13 mouse cellular contexts compared by ENCODE assay signal in the genomic region with DNA sequence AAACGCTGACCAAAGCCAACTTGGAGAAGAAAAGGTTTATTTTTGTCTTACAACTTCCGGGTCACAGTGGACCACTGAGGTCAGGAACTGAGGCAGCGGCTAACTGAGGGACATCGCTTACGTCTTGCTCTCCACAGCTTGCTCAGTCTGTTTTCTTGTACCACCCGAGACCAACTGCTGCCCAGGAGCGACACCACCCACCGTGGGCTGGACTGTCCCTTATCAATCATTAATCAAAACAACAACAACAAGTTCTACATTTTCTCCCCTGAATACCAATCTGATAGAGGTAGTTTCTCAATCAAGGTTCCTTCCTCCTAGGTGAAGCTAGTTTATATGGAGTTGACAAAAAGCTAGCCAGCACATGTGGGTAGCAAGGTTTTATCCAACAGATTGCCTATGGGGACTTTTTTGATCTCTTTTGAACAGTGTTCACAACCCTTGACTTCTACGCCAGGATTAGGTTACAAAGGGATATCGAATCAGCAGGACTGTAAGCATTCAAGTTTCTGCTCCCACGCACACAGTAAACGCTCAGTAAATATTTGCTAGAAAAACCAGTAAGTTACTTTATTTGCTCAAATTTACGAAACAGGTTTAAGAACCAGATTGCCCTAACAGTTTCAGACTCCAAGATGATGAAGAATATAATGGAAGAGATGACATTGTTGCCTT. TPM values are rescaled to one million over a fixed set of nuclear protein-coding genes. Genes with fewer than 3 reads are reported as not detected.
"Had no signal": no experiment of that assay in that cellular context is flagged by ENCODE, and none has a peak within 500 bp of the region (broad histone marks: within the 10 kb centered on the region; RNA-seq: fewer than 3 reads in every experiment).

No protein-coding gene starts in this region.

- H3K4me2 ChIP-seq: hindbrain, embryonic 14.5 days; intestine, embryonic 15.5 days; limb, embryonic 12.5 days; liver, embryonic 13.5 days; midbrain, embryonic 13.5 days had no signal

- H3K4me1 ChIP-seq: intestine, embryonic 15.5 days; midbrain, embryonic 13.5 days had no signal

- H3K4me3 ChIP-seq: intestine, embryonic 15.5 days; layer of hippocampus, adult 2 months; limb, embryonic 12.5 days; liver, embryonic 13.5 days; midbrain, embryonic 13.5 days had no signal

- H3K9ac ChIP-seq: hindbrain, embryonic 14.5 days; intestine, embryonic 15.5 days; limb, embryonic 12.5 days; liver, embryonic 13.5 days; midbrain, embryonic 13.5 days had no signal

- DNase-seq: liver, embryonic 13.5 days; lung, adult 2 months; lung, postnatal 36 days; right cerebral cortex, postnatal 14 days; thymus, adult 2 months; thymus, postnatal 25 days had no signal

- H3K27me3 ChIP-seq: intestine, embryonic 15.5 days; limb, embryonic 12.5 days; liver, embryonic 13.5 days; midbrain, embryonic 13.5 days had no signal

- H3K36me3 ChIP-seq: intestine, embryonic 15.5 days; limb, embryonic 12.5 days; liver, embryonic 13.5 days; midbrain, embryonic 13.5 days had no signal

- H3K9me3 ChIP-seq: intestine, embryonic 15.5 days; liver, embryonic 13.5 days; midbrain, embryonic 13.5 days had no signal

- ATAC-seq: intestine, embryonic 15.5 days; lung, postnatal 0 days; midbrain, embryonic 13.5 days had no signal

- H3K27ac ChIP-seq: hindbrain, embryonic 14.5 days; intestine, embryonic 15.5 days; layer of hippocampus, adult 2 months; limb, embryonic 12.5 days; liver, embryonic 13.5 days; midbrain, embryonic 13.5 days had no signal

RNA-seq across cellular contexts. Expression of a gene that starts 40.5 kb away (rescaled TPM):
- total RNA-seq: megakaryocyte progenitor cell, adult 5-6 weeks had no signal
